Mouse (Mus musculus): ENCODE data around the gene Tcstv1. TPM values are rescaled to one million over a fixed set of nuclear protein-coding genes. Genes with fewer than 3 reads are reported as not detected.
"Not testable (repeated sequence)": the region's sequence is repeated elsewhere in the genome, so short reads cannot be mapped to it uniquely, and the experiment has no call there.

Gene Tcstv1
- polyA plus RNA-seq (2012; rRNA removed): not detected in 2 replicates

GRCm38 (mm10) chr13:119894685-119895084 lies at the start of gene Tcstv1:
Gene Tcstv1, minus strand, starts transcription at chr13:119894785.
- not testable (repeated sequence) for DNase-seq; H3K27ac ChIP-seq (ENCODE audit: insufficient read depth, low read length); H3K27me3 ChIP-seq (ENCODE audit: control insufficient read depth, insufficient read depth, low read length); H3K4me3 ChIP-seq (replicated peaks; ENCODE audit: insufficient read depth, low read depth, low read length); H3K4me1 ChIP-seq (ENCODE audit: control insufficient read depth, insufficient read depth, low read length)
- WGBS: 82% methylated on average over 3 of the region's 3 CpGs

GRCm38 (mm10) chr13:119929172-119929571 lies 34.6 kb upstream of the Tcstv1 start, which contains the start of gene Gm21761:
Gene Gm21761, minus strand, starts transcription at chr13:119929272.
- not testable (repeated sequence) for H3K27ac ChIP-seq (ENCODE audit: insufficient read depth, low read length); H3K4me3 ChIP-seq (replicated peaks; ENCODE audit: insufficient read depth, low read depth, low read length); H3K4me1 ChIP-seq (ENCODE audit: control insufficient read depth, insufficient read depth, low read length); DNase-seq; H3K27me3 ChIP-seq (ENCODE audit: control insufficient read depth, insufficient read depth, low read length)
- 80% methylated on average over 1 of the region's 5 CpGs for WGBS

GRCm38 (mm10) chr13:119924597-119925340 lies 30.2 kb upstream of the Tcstv1 start:
- 77% methylated on average over 3 of the region's 3 CpGs for WGBS
- not testable (repeated sequence) for DNase-seq; H3K27ac ChIP-seq (ENCODE audit: insufficient read depth, low read length); H3K4me3 ChIP-seq (replicated peaks; ENCODE audit: insufficient read depth, low read depth, low read length); H3K4me1 ChIP-seq (ENCODE audit: control insufficient read depth, insufficient read depth, low read length); H3K27me3 ChIP-seq (ENCODE audit: control insufficient read depth, insufficient read depth, low read length)

GRCm38 (mm10) chr13:119916966-119917722 lies 22.6 kb upstream of the Tcstv1 start:
- not testable (repeated sequence) for H3K4me3 ChIP-seq (replicated peaks; ENCODE audit: insufficient read depth, low read depth, low read length); H3K4me1 ChIP-seq (ENCODE audit: control insufficient read depth, insufficient read depth, low read length); DNase-seq; H3K27ac ChIP-seq (ENCODE audit: insufficient read depth, low read length); H3K27me3 ChIP-seq (ENCODE audit: control insufficient read depth, insufficient read depth, low read length)
- WGBS: 72% methylated on average over 4 of the region's 5 CpGs

- 54% methylated on average over 2 of the region's 2 CpGs for WGBS
- DNase-seq; H3K27me3 ChIP-seq (ENCODE audit: control insufficient read depth, insufficient read depth, low read length); H3K4me3 ChIP-seq (replicated peaks; ENCODE audit: insufficient read depth, low read depth, low read length); H3K4me1 ChIP-seq (ENCODE audit: control insufficient read depth, insufficient read depth, low read length); H3K27ac ChIP-seq (ENCODE audit: insufficient read depth, low read length): not testable (repeated sequence)
Observed at GRCm38 (mm10) chr13:119916449-119916848, 21.9 kb upstream of the Tcstv1 start.

GRCm38 (mm10) chr13:119898549-119898948 lies 4.0 kb upstream of the Tcstv1 start:
- WGBS: 39% methylated on average over 5 of the region's 5 CpGs
- not testable (repeated sequence) for DNase-seq

GRCm38 (mm10) chr13:119886896-119887295 lies 7.7 kb downstream of the Tcstv1 start:
- WGBS: 34% methylated on average over 4 of the region's 4 CpGs
- not testable (repeated sequence) for DNase-seq; H3K27ac ChIP-seq (ENCODE audit: insufficient read depth, low read length); H3K4me3 ChIP-seq (replicated peaks; ENCODE audit: insufficient read depth, low read depth, low read length); H3K4me1 ChIP-seq (ENCODE audit: control insufficient read depth, insufficient read depth, low read length); H3K27me3 ChIP-seq (ENCODE audit: control insufficient read depth, insufficient read depth, low read length)

More at GRCm38 (mm10) chr13:119898549-119898948, 4.0 kb upstream of the Tcstv1 start:
- not testable (repeated sequence) for H3K27me3 ChIP-seq (ENCODE audit: control insufficient read depth, insufficient read depth, low read length); H3K4me1 ChIP-seq (ENCODE audit: control insufficient read depth, insufficient read depth, low read length); H3K27ac ChIP-seq (ENCODE audit: insufficient read depth, low read length); H3K4me3 ChIP-seq (replicated peaks; ENCODE audit: insufficient read depth, low read depth, low read length)

- DNase-seq; H3K4me1 ChIP-seq (ENCODE audit: control insufficient read depth, insufficient read depth, low read length); H3K27me3 ChIP-seq (ENCODE audit: control insufficient read depth, insufficient read depth, low read length); H3K27ac ChIP-seq (ENCODE audit: insufficient read depth, low read length); H3K4me3 ChIP-seq (replicated peaks; ENCODE audit: insufficient read depth, low read depth, low read length): not testable (repeated sequence)
- 72% methylated on average over 6 of the region's 7 CpGs for WGBS
Observed at GRCm38 (mm10) chr13:119864395-119864999, 30.1 kb downstream of the Tcstv1 start.

- WGBS: no CpG with 5 or more reads among the region's 6 CpGs
- H3K27ac ChIP-seq (ENCODE audit: insufficient read depth, low read length); H3K27me3 ChIP-seq (ENCODE audit: control insufficient read depth, insufficient read depth, low read length); H3K4me3 ChIP-seq (replicated peaks; ENCODE audit: insufficient read depth, low read depth, low read length); H3K4me1 ChIP-seq (ENCODE audit: control insufficient read depth, insufficient read depth, low read length); DNase-seq: not testable (repeated sequence)
Observed at GRCm38 (mm10) chr13:119862399-119862798, 32.2 kb downstream of the Tcstv1 start.

Other genes starting within 250 kb of the Tcstv1 start
- gene Hmgcs1, start 204.4 kb downstream of the Tcstv1 start, polyA plus RNA-seq (2012; rRNA removed): 148 and 162 TPM in 2 replicates
- gene Nim1k, start 138.9 kb downstream of the Tcstv1 start, polyA plus RNA-seq (2012; rRNA removed): 4.3 and 4.7 TPM in 2 replicates
- gene Zfp131, start 103.9 kb downstream of the Tcstv1 start, polyA plus RNA-seq (2012; rRNA removed): 24.5 and 26.1 TPM in 2 replicates
- not detected in 2 replicates for gene AF067063, start 64.6 kb downstream of the Tcstv1 start, polyA plus RNA-seq (2012; rRNA removed)
- gene D13Ertd608e, start 58.8 kb downstream of the Tcstv1 start, polyA plus RNA-seq (2012; rRNA removed): not detected in 2 replicates
- gene Gm21761, start 34.5 kb upstream of the Tcstv1 start, polyA plus RNA-seq (2012; rRNA removed): not detected in 2 replicates
- gene B020031M17Rik, start 56.0 kb upstream of the Tcstv1 start, polyA plus RNA-seq (2012; rRNA removed): not detected in 2 replicates
- gene Gm36079, start 132.2 kb upstream of the Tcstv1 start, polyA plus RNA-seq (2012; rRNA removed): not detected in 2 replicates
- gene Gm21188, start 157.4 kb upstream of the Tcstv1 start, polyA plus RNA-seq (2012; rRNA removed): 0.06 TPM in 1 of 2 replicates, not detected in the other
- not detected in 2 replicates for gene Gm20767, start 245.5 kb upstream of the Tcstv1 start, polyA plus RNA-seq (2012; rRNA removed)

All from cerebellum, adult 2 months (tissue).